Mouse (Mus musculus): Measurements from ENCODE around the gene Aplp2. TPM values are rescaled to one million over a fixed set of nuclear protein-coding genes. Genes with fewer than 3 reads are reported as not detected.

Aplp2 gene
- polyA plus RNA-seq, 1 experiment = 574 TPM

DNA sequence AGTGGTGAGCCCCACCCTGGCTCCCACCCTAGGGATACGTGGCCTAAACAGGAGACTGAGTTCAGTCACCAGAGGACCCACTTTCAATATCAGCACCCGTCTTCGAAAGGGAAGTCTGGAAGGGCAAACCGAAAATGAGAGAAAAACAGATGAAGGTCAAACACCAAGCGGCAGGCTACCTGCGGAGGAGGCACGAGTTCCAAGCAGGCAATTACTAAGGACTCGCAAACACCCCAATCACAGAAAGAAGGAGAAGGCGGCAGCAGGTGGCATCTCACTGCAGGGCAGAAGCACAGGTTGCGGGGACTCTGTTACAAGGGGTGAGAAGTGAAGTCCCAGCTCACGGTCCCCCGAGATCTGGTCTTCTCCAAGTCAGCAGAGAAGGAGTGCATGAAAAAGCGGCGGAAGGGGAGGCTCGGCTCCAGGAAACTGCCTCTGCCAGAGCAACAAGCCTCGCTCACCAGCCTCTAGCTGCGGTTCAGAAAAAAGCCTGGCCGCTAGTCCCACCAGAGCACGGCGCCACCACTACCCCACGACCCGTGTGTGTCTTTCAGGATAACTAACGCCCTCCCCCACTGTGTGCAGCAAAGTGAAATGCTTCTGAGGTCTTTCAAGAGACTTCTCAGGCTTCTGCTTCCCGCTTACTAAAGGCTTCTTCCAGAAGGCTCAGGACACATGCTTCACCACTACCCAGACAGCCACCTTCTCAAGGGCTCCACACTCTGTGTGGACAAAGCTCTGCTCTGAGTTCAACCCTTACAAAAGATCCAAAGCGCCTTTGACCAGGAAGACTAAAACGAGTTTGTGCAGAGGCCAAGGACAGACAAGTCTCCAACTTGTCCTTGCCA is 81.0 kb downstream of the Aplp2 start:
- peak overlapping the region; percentile 91 for H3K4me3 ChIP-seq (ENCODE audit: insufficient read depth, low read depth, low read length)
- H3K4me1 ChIP-seq (ENCODE audit: control insufficient read depth, insufficient read depth, low read length) = no peaks in the 10 kb centered on the region
- no peak for TF ChIP-seq CTCF (conservative IDR thresholded peaks at IDR 0.05; ENCODE audit: insufficient read depth, insufficient read length, low read depth, low read length)
- H3K27ac ChIP-seq (ENCODE audit: insufficient read depth, low read depth, low read length) = peak overlapping the region; percentile 78
- WGBS = 8% methylated on average over 26 of the region's 26 CpGs
- no peak for DNase-seq
- H3K27me3 ChIP-seq (replicated peaks; ENCODE audit: control insufficient read depth, insufficient read depth, low read length) = 0 out of 2 replicates have a peak, but pooled peaks cover 2% of the 10 kb centered on the region
- no peaks in the 10 kb centered on the region for H3K36me3 ChIP-seq (ENCODE audit: control insufficient read depth, insufficient read depth, low read length)

DNA sequence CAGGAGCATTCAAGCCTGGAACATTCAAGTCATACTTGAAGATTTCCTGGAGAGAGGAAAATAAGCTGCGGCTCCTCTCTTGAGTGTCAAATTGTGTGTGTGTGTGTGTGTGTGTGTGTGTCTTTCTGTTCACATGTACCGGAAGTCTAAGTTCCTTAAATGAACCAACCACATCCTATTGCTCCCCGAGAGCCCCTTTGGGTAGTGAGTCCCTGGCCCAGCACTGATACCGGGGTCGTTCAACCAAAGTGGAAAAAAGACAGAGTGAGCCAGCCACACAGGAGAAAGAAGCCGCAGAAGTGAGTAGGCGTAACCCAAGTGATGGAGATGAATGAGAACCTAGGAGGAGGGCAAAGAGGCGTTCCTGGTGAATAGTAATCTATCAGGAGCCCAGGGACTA is 81.7 kb downstream of the Aplp2 start:
- no peak for DNase-seq
- Histone ChIP-seq H3K4me3 (ENCODE audit: insufficient read depth, low read depth, low read length) (peak overlapping the region; percentile 91), H3K27ac (ENCODE audit: insufficient read depth, low read depth, low read length) (0 out of 2 replicates have a peak overlapping the region, but pooled peaks have one; percentile 78), H3K36me3 (ENCODE audit: control insufficient read depth, insufficient read depth, low read length) (no peaks in the 10 kb centered on the region), H3K4me1 (ENCODE audit: control insufficient read depth, insufficient read depth, low read length) (no peaks in the 10 kb centered on the region), H3K27me3 (replicated peaks; ENCODE audit: control insufficient read depth, insufficient read depth, low read length) (0 out of 2 replicates have a peak, but pooled peaks cover 2% of the 10 kb centered on the region)
- WGBS = 45% methylated on average over 8 of the region's 8 CpGs
- TF ChIP-seq CTCF (conservative IDR thresholded peaks at IDR 0.05; ENCODE audit: insufficient read depth, insufficient read length, low read depth, low read length) (no peak), POLR2A (IDR thresholded peaks at IDR 0.05; ENCODE audit: low read depth, low read length) (no peak)

GRCm38 (mm10) chr9:31127876-31128465 is 83.6 kb downstream of the Aplp2 start:
- Histone ChIP-seq H3K4me1 (ENCODE audit: control insufficient read depth, insufficient read depth, low read length) (no peaks in the 10 kb centered on the region), H3K27ac (ENCODE audit: insufficient read depth, low read depth, low read length) (no peak overlapping the region), H3K27me3 (replicated peaks; ENCODE audit: control insufficient read depth, insufficient read depth, low read length) (0 out of 2 replicates have a peak, but pooled peaks cover 2% of the 10 kb centered on the region), H3K36me3 (ENCODE audit: control insufficient read depth, insufficient read depth, low read length) (no peaks in the 10 kb centered on the region), H3K4me3 (ENCODE audit: insufficient read depth, low read depth, low read length) (no peak overlapping the region)
- WGBS = 53% methylated on average over 12 of the region's 12 CpGs
- peak; percentile 48 for DNase-seq
- TF ChIP-seq CTCF (conservative IDR thresholded peaks at IDR 0.05; ENCODE audit: insufficient read depth, insufficient read length, low read depth, low read length) (no peak), POLR2A (IDR thresholded peaks at IDR 0.05; ENCODE audit: low read depth, low read length) (no peak)

GRCm38 (mm10) chr9:31126079-31126478 is 85.5 kb downstream of the Aplp2 start:
- no peak overlapping the region for H3K4me3 ChIP-seq (ENCODE audit: insufficient read depth, low read depth, low read length)
- 78% methylated on average over 7 of the region's 7 CpGs for WGBS
- no peaks in the 10 kb centered on the region for H3K27me3 ChIP-seq (replicated peaks; ENCODE audit: control insufficient read depth, insufficient read depth, low read length)
- no peaks in the 10 kb centered on the region for H3K36me3 ChIP-seq (ENCODE audit: control insufficient read depth, insufficient read depth, low read length)
- no peak overlapping the region for H3K27ac ChIP-seq (ENCODE audit: insufficient read depth, low read depth, low read length)
- TF ChIP-seq POLR2A (IDR thresholded peaks at IDR 0.05; ENCODE audit: low read depth, low read length) = no peak
- TF ChIP-seq CTCF (conservative IDR thresholded peaks at IDR 0.05; ENCODE audit: insufficient read depth, insufficient read length, low read depth, low read length) = no peak
- no peak for DNase-seq
- no peaks in the 10 kb centered on the region for H3K4me1 ChIP-seq (ENCODE audit: control insufficient read depth, insufficient read depth, low read length)

GRCm38 (mm10) chr9:31122464-31123030 is 89.1 kb downstream of the Aplp2 start:
- no peak for DNase-seq
- H3K36me3 ChIP-seq (ENCODE audit: control insufficient read depth, insufficient read depth, low read length) = no peaks in the 10 kb centered on the region
- no peak overlapping the region for H3K27ac ChIP-seq (ENCODE audit: insufficient read depth, low read depth, low read length)
- H3K4me3 ChIP-seq (ENCODE audit: insufficient read depth, low read depth, low read length) = no peak overlapping the region
- 43% methylated on average over 13 of the region's 13 CpGs for WGBS
- no peaks in the 10 kb centered on the region for H3K27me3 ChIP-seq (replicated peaks; ENCODE audit: control insufficient read depth, insufficient read depth, low read length)
- no peak for TF ChIP-seq CTCF (conservative IDR thresholded peaks at IDR 0.05; ENCODE audit: insufficient read depth, insufficient read length, low read depth, low read length)
- TF ChIP-seq POLR2A (IDR thresholded peaks at IDR 0.05; ENCODE audit: low read depth, low read length) = no peak
- H3K4me1 ChIP-seq (ENCODE audit: control insufficient read depth, insufficient read depth, low read length) = no peaks in the 10 kb centered on the region

GRCm38 (mm10) chr9:31120533-31120915 is 91.1 kb downstream of the Aplp2 start:
- H3K4me1 ChIP-seq (ENCODE audit: control insufficient read depth, insufficient read depth, low read length) = no peaks in the 10 kb centered on the region
- no peak for DNase-seq
- no peak for TF ChIP-seq CTCF (conservative IDR thresholded peaks at IDR 0.05; ENCODE audit: insufficient read depth, insufficient read length, low read depth, low read length)
- no peak for TF ChIP-seq POLR2A (IDR thresholded peaks at IDR 0.05; ENCODE audit: low read depth, low read length)
- H3K27me3 ChIP-seq (replicated peaks; ENCODE audit: control insufficient read depth, insufficient read depth, low read length) = no peaks in the 10 kb centered on the region
- H3K27ac ChIP-seq (ENCODE audit: insufficient read depth, low read depth, low read length) = peak overlapping the region; percentile 36; the same call in 1 of the 2 replicates
- no peak overlapping the region for H3K4me3 ChIP-seq (ENCODE audit: insufficient read depth, low read depth, low read length)
- H3K36me3 ChIP-seq (ENCODE audit: control insufficient read depth, insufficient read depth, low read length) = no peaks in the 10 kb centered on the region
- WGBS = 40% methylated on average over 4 of the region's 4 CpGs
